Mouse (Mus musculus) megakaryocyte progenitor cell, adult 5-6 weeks (primary cell): ENCODE data around the gene Myo3b. TPM values are rescaled to one million over a fixed set of nuclear protein-coding genes. Genes with fewer than 3 reads are reported as not detected.
"Not testable (repeated sequence)": the region's sequence is repeated elsewhere in the genome, so short reads cannot be mapped to it uniquely, and the experiment has no call there.

Experiments
- ATAC-seq: replicated peaks from 2 replicates; pipeline ENCODE4 v1.8.0; 2016; ENCODE audit warnings: mild to moderate bottlenecking, moderate TSS enrichment, inconsistent platforms; ENCODE audit not compliant: poor library complexity
- total RNA-seq, 2 experiments: library from RNA; stranded (forward) in 1 of 2; stranded (reverse) in 1 of 2; fragments of 157-497, 149-512 nt in 1 of 2; fragments of 200-1000 nt in 1 of 2; gene quantifications; 2 replicates each; pipeline versions ENCODE4 v1.2.3 to v1.2.4; 2015 to 2017

Myo3b gene
- total RNA-seq (2015) (0.02 TPM in 1 of 2 replicates, not detected in the other), total RNA-seq (2017) (not detected in 2 replicates)

GRCm38 (mm10) chr2:70038752-70039151 is at the start of gene Myo3b:
Myo3b (plus strand) TSS chr2:70039126.
- ATAC-seq: no peak

- no peak for ATAC-seq
Measured at GRCm38 (mm10) chr2:69989224-69989623, 49.7 kb upstream of the Myo3b start.

- ATAC-seq: peak; percentile 60; the same call in 1 of the 2 replicates
Measured at GRCm38 (mm10) chr2:69990647-69991046, 48.3 kb upstream of the Myo3b start.

- not testable (repeated sequence) for ATAC-seq
Measured at GRCm38 (mm10) chr2:69994082-69994736, 44.7 kb upstream of the Myo3b start.

GRCm38 (mm10) chr2:69994779-69995178 is 44.1 kb upstream of the Myo3b start:
- no peak for ATAC-seq

GRCm38 (mm10) chr2:69999097-69999770 is 39.7 kb upstream of the Myo3b start:
- ATAC-seq: peak; percentile 97

GRCm38 (mm10) chr2:70000316-70000715 is 38.6 kb upstream of the Myo3b start:
- ATAC-seq: no peak

- ATAC-seq: no peak
Measured at GRCm38 (mm10) chr2:70006492-70006891, 32.4 kb upstream of the Myo3b start.

GRCm38 (mm10) chr2:70012941-70013340 is 26.0 kb upstream of the Myo3b start:
- ATAC-seq: no peak

- peak; percentile 31; the same call in 1 of the 2 replicates for ATAC-seq
Measured at GRCm38 (mm10) chr2:70018236-70018635, 20.7 kb upstream of the Myo3b start.

GRCm38 (mm10) chr2:70024454-70024853 is 14.5 kb upstream of the Myo3b start:
- ATAC-seq: peak; percentile 74

GRCm38 (mm10) chr2:70025711-70026110 is 13.2 kb upstream of the Myo3b start:
- ATAC-seq: no peak

- ATAC-seq: no peak
Measured at GRCm38 (mm10) chr2:70031472-70031871, 7.5 kb upstream of the Myo3b start.

- ATAC-seq: no peak
Measured at GRCm38 (mm10) chr2:70034895-70035294, 4.0 kb upstream of the Myo3b start.

- ATAC-seq: no peak
Measured at GRCm38 (mm10) chr2:70035358-70035757, 3.6 kb upstream of the Myo3b start.

- peak; percentile 48; the same call in 1 of the 2 replicates for ATAC-seq
Measured at GRCm38 (mm10) chr2:70037221-70037620, 1.7 kb upstream of the Myo3b start.

GRCm38 (mm10) chr2:70044466-70044865 is 5.5 kb downstream of the Myo3b start:
- no peak for ATAC-seq

GRCm38 (mm10) chr2:70047868-70048267 is 8.9 kb downstream of the Myo3b start:
- peak; percentile 83 for ATAC-seq

- no peak for ATAC-seq
Measured at GRCm38 (mm10) chr2:70053803-70054202, 14.9 kb downstream of the Myo3b start.

GRCm38 (mm10) chr2:70058201-70058600 is 19.3 kb downstream of the Myo3b start:
- ATAC-seq: no peak

GRCm38 (mm10) chr2:70060359-70061345 is 21.7 kb downstream of the Myo3b start:
- ATAC-seq: no peak
